Mouse (Mus musculus) hindbrain, embryonic 14.5 days (tissue): Measurements from ENCODE around the gene Ribc2. TPM values are rescaled to one million over a fixed set of nuclear protein-coding genes. Genes with fewer than 3 reads are reported as not detected.

Experiments
- ATAC-seq: fragments of 200-750 bp; cut with Nextera tagmentation; 2 replicates; pipeline ENCODE4 v1.8.0; 2017; ENCODE audit warnings: moderate number of reproducible peaks, mild to moderate bottlenecking, moderate TSS enrichment, moderate library complexity; ENCODE audit not compliant: low FRiP score
- DNase-seq: peaks from one replicate; pipeline ENCODE4 v3.0.0-alpha.2; 2015; ENCODE audit warnings: low spot score
- H3K27ac ChIP-seq: fragments of 300-500 bp; sonication (generic); 2 replicates; pipeline ENCODE4 v1.5.1; 2014; ENCODE audit warnings: mild to moderate bottlenecking, moderate library complexity
- H3K27me3 ChIP-seq: fragments of 300-500 bp; sonication (generic); 2 replicates; pipeline ENCODE4 v1.6.1; 2014; ENCODE audit warnings: mild to moderate bottlenecking, low read length, mixed read lengths; ENCODE audit not compliant: control insufficient read depth, insufficient read depth
- H3K36me3 ChIP-seq: fragments of 300-500 bp; sonication (generic); replicated peaks from 2 replicates; pipeline ENCODE4 v1.6.1; 2014; ENCODE audit not compliant: control insufficient read depth, insufficient read depth
- H3K4me1 ChIP-seq: fragments of 300-500 bp; sonication (generic); replicated peaks from 2 replicates; pipeline ENCODE4 v1.6.1; 2014; ENCODE audit warnings: antibody characterized with exemption, low read length, mixed read lengths; ENCODE audit not compliant: control insufficient read depth, insufficient read depth
- H3K4me2 ChIP-seq: fragments of 300-500 bp; sonication (generic); replicated peaks from 2 replicates; pipeline ENCODE4 v1.6.1; 2014; ENCODE audit warnings: mild to moderate bottlenecking, moderate library complexity
- H3K4me3 ChIP-seq: fragments of 300-500 bp; sonication (generic); replicated peaks from 2 replicates; pipeline ENCODE4 v1.5.1; 2014; ENCODE audit warnings: mild to moderate bottlenecking, low read length
- H3K9ac ChIP-seq: fragments of 300-500 bp; sonication (generic); 2 replicates; pipeline ENCODE4 v1.6.1; 2014
- H3K9me3 ChIP-seq: fragments of 300-500 bp; sonication (generic); 2 replicates; pipeline ENCODE4 v1.6.1; 2016; ENCODE audit warnings: low read length; ENCODE audit not compliant: control insufficient read depth
- WGBS: fragments of 180-500 bp; shearing (Covaris S2); extraction: QIAGEN DNeasy Blood & Tissue Kit; methylation state at CpG from one replicate; pipeline ENCODE4 v1.1.7; 2014; 5-methylcytosine and 5-hydroxymethylcytosine counted together
- polyA plus RNA-seq: library from polyadenylated mRNA; unstranded; fragments of >200 nt; fragmentation: Nextera tagmentation; extraction: Ambion mirVana; gene quantifications from 2 replicates; pipeline ENCODE4 v1.2.1, GENCODE M21; 2014

Gene Ribc2
- polyA plus RNA-seq, 1 experiment from 2014 or later: 1.1 TPM

DNA sequence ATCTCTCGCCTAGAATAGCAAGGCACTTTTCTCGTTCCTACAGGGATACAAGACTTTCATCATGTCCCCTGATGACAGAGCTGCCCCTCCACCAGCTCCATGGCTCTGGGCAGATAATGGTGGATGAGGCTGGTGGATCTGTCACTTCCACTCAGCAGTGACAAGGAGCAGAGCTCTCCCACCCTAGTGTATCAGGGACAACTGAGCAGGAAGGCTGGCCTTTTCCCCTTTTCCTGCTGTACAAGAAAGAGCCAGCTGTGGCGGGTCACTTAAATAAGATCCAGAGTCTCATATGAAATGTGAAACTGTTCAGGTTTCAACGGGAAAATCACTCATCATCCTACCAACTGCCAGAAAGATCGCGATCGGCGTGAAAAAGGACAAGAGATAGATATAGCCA is 41.5 kb downstream of the Ribc2 start:
- no peaks in the 10 kb centered on the region for H3K4me1 ChIP-seq
- H3K9ac ChIP-seq: no peak overlapping the region
- H3K4me3 ChIP-seq: no peak overlapping the region
- no peak overlapping the region for H3K27ac ChIP-seq
- no peaks in the 10 kb centered on the region for H3K9me3 ChIP-seq
- 78% methylated on average over 8 of the region's 8 CpGs for WGBS
- H3K36me3 ChIP-seq: no peaks in the 10 kb centered on the region
- no peak for DNase-seq
- H3K27me3 ChIP-seq: no peaks in the 10 kb centered on the region
- no peak overlapping the region for H3K4me2 ChIP-seq
- no peak for ATAC-seq

DNA sequence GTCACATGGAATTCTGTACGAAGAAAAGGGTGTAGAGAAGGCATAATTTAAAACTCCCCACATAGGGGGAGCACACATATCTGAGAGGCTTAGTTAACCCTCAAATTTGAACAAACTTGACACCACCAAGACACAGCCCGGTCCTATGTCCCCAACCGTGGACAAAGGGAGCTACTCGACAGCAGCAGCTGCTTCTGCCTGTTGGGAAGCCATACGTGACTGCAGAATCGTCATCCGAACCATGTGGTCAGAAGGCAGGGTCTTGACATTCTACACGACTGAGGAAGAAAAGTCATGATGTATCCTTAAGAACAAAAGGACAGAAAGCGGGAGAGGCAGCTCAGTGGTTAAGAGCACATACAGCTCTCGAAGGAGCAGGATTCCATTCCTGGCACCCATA is 42.2 kb downstream of the Ribc2 start:
- Histone ChIP-seq H3K4me2 (no peak overlapping the region), H3K4me3 (no peak overlapping the region)
- WGBS: 86% methylated on average over 10 of the region's 10 CpGs

DNA sequence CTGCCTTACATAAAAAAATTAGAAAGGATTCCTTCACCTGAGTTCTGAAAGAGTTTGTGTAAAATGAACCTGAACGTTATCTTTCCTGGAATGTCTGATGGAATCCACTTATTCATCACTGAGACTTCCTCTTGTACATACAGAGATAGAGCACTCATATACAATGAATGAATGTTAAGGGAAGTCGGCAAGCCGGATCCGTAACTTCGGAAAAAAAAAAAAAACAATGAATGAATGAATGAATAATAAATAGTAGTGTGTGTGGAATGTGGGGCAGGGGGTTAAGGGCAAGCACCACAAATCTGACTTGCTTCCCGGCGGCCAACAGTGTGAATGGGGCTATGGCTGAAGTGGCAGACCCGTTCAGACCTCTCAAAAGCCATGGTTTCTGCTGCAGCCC is 45.7 kb downstream of the Ribc2 start:
- no peak overlapping the region for H3K27ac ChIP-seq

More for the DNA sequence above, 42.2 kb downstream of the Ribc2 start:
- no peak for ATAC-seq
- no peaks in the 10 kb centered on the region for H3K27me3 ChIP-seq
- no peak overlapping the region for H3K9ac ChIP-seq
- no peaks in the 10 kb centered on the region for H3K9me3 ChIP-seq
- H3K27ac ChIP-seq: no peak overlapping the region
- no peak for DNase-seq
- H3K36me3 ChIP-seq: no peaks in the 10 kb centered on the region
- no peaks in the 10 kb centered on the region for H3K4me1 ChIP-seq

DNA sequence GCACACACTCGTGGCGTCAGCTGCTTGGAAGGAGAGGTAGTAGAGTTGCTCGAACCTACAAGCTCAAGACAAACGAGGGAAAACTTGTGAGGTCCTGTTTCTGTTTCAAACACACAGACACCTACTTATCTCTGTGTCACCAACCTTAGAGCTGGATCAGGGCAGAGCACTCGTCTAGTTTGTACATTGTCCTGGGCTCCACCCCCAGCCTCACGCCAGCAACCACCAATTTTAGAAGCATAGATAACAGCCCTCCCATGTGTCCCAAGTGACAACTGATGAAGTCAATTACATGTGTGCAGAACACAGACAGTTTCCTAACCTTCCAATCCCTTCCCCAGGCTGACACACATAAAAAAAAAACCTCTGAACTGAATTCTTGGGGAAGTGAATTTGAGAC is 46.3 kb downstream of the Ribc2 start:
- no peaks in the 10 kb centered on the region for H3K36me3 ChIP-seq
- no peaks in the 10 kb centered on the region for H3K9me3 ChIP-seq
- H3K4me2 ChIP-seq: no peak overlapping the region
- ATAC-seq (no peak), DNase-seq (no peak)
- H3K9ac ChIP-seq: no peak overlapping the region
- WGBS: 75% methylated on average over 6 of the region's 6 CpGs
- H3K27ac ChIP-seq: no peak overlapping the region
- H3K27me3 ChIP-seq: no peaks in the 10 kb centered on the region
- H3K4me3 ChIP-seq: no peak overlapping the region
- H3K4me1 ChIP-seq: no peaks in the 10 kb centered on the region

More for the DNA sequence above, 45.7 kb downstream of the Ribc2 start:
- H3K4me1 ChIP-seq: no peaks in the 10 kb centered on the region
- H3K9ac ChIP-seq: no peak overlapping the region
- 67% methylated on average over 8 of the region's 8 CpGs for WGBS
- no peak for ATAC-seq
- no peak overlapping the region for H3K4me2 ChIP-seq
- H3K27me3 ChIP-seq: no peaks in the 10 kb centered on the region
- no peaks in the 10 kb centered on the region for H3K36me3 ChIP-seq
- H3K9me3 ChIP-seq: no peaks in the 10 kb centered on the region
- DNase-seq: peak; percentile 67
- no peak overlapping the region for H3K4me3 ChIP-seq

DNA sequence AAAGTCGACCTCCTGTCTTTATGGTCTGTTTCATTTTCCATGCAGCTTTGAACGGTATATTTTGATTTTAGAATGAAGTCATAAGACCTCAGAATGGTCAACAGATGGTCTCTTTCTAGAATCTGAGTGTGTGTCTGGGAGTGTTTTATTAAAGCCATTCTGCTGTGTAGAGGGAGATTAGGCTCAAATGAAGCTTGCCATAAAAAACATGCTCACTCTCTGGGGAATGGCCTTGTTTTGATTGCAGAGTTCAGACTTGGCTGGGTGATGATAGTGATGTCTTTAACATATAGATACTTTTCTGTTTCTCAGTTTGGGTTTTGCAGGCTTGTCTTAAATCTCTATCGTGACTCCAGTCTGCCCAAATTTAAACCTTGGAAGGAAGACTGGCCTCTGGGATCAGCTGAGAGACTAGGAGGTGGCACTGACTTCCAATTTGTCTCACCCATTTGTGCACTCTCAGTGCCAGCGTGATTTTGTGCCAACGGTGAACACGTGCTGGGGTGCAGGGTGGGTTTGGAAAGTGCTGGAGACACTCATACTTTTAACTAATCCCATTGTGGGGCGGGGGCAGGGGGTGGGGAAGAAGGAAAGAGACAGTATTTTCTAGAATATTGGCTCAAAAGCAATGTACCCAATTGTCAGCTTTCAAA is 47.8 kb downstream of the Ribc2 start:
- DNase-seq: no peak
- H3K9me3 ChIP-seq: no peaks in the 10 kb centered on the region
- H3K36me3 ChIP-seq: no peaks in the 10 kb centered on the region
- WGBS: 70% methylated on average over 7 of the region's 7 CpGs
- H3K27me3 ChIP-seq: no peaks in the 10 kb centered on the region
- no peaks in the 10 kb centered on the region for H3K4me1 ChIP-seq
- H3K27ac ChIP-seq: no peak overlapping the region
- H3K4me3 ChIP-seq: no peak overlapping the region
- no peak overlapping the region for H3K4me2 ChIP-seq
- no peak for ATAC-seq
- no peak overlapping the region for H3K9ac ChIP-seq

DNA sequence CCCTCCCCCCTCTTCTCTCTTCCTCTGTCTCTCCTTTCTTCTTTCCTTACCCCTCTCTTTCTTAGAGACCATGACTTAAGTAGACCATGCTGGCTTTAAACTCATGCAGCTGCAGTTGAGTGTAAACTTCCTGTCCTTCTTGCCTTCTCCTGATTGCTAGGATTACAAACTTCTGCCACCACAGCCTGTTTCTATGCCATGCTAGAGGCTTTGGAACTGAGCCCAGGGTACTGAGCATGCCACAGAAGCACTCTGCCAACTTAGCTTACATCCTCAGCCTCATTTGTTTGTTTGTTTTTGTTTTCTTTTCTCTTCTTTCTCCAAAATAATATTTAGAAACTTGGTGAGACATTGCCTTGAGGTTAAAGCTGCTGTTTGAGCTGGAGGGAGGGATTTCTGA is 48.5 kb downstream of the Ribc2 start:
- DNase-seq (no peak), ATAC-seq (no peak)
- Histone ChIP-seq H3K4me2 (no peak overlapping the region), H3K27ac (no peak overlapping the region), H3K4me3 (no peak overlapping the region), H3K9ac (no peak overlapping the region), H3K27me3 (no peaks in the 10 kb centered on the region), H3K4me1 (no peaks in the 10 kb centered on the region), H3K36me3 (no peaks in the 10 kb centered on the region), H3K9me3 (no peaks in the 10 kb centered on the region)

DNA sequence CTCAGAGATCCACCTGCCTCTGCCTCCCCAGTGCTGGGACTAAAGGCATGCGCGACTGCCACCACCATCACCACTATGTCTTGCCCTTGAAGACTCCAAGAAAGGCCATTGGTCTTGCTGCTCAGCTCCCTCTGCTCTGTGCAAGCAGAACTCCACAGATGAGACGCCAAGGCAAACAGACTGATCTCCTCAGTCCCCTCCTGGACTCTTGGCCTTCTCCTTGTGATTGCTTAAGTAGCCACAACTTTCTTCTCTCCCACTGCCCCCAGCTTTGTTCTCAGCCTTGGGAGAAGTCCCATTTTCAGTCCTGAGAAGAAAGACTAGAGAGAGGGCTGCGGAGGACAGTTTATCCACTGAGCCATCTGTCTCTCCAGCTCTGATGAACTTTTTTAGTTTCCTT is 50.2 kb downstream of the Ribc2 start:
- Histone ChIP-seq H3K9me3 (no peaks in the 10 kb centered on the region), H3K27ac (no peak overlapping the region), H3K36me3 (no peaks in the 10 kb centered on the region), H3K4me1 (no peaks in the 10 kb centered on the region), H3K27me3 (no peaks in the 10 kb centered on the region), H3K4me3 (no peak overlapping the region), H3K4me2 (no peak overlapping the region), H3K9ac (no peak overlapping the region)
- DNase-seq (no peak), ATAC-seq (no peak)
- WGBS: 90% methylated on average over 4 of the region's 4 CpGs

DNA sequence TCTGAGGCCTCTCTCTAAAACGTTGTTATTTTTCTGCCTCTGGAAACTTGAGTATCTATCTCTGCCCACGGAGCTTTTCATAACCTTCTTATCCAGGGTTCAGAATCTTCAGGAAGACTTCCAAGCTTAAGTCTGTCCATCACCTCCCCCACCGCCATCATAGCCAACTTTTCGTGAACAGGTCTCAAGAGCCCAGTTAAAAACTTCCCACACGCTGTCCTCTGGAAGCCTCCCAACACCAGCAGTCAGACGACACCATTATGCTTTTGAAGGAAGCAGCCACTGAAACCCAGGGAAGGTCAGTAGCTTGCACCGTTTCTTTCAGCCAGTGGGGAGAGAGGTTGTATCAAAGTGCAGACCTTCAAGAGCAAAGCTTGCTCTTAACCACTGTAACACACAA is 55.0 kb downstream of the Ribc2 start:
- Histone ChIP-seq H3K9me3 (no peaks in the 10 kb centered on the region), H3K36me3 (no peaks in the 10 kb centered on the region), H3K9ac (no peak overlapping the region), H3K4me1 (no peaks in the 10 kb centered on the region), H3K27me3 (no peaks in the 10 kb centered on the region), H3K4me3 (no peak overlapping the region), H3K4me2 (no peak overlapping the region), H3K27ac (no peak overlapping the region)
- ATAC-seq (no peak), DNase-seq (no peak)
- WGBS: 71% methylated on average over 7 of the region's 7 CpGs

DNA sequence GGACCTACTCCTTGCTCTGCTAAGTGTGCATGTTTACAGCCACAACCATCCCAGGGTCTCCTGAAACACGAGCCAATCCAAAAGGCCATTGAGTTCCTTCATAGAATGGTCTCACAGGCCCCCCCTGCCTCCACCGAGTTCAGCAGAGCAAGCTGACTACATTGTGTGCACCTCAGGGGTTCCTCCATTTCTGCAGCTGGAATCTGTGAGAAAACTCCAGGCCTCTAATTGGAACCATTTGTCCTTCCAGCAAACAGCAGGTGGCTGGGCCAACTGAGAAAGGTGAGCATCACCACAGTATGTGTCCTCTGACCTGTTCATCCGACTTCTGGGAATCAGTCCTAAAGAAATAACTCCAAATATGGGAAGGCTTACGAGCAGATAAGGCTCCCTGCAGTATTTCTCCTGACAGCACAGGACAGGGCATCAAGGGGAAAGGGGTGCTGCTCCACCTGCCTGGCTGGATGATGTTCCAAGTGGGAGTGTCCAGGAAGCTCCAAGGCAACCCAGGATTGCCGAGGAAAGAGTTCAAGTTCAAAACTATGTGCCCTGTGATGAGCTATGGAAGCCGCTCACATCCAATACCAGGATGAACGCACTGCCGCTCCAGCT is 56.4 kb downstream of the Ribc2 start:
- no peak overlapping the region for H3K27ac ChIP-seq
- H3K36me3 ChIP-seq: no peaks in the 10 kb centered on the region
- H3K27me3 ChIP-seq: no peaks in the 10 kb centered on the region
- H3K4me2 ChIP-seq: no peak overlapping the region
- 54% methylated on average over 8 of the region's 8 CpGs for WGBS
- H3K4me3 ChIP-seq: no peak overlapping the region
- ATAC-seq (no peak), DNase-seq (no peak)
- H3K4me1 ChIP-seq: no peaks in the 10 kb centered on the region
- no peak overlapping the region for H3K9ac ChIP-seq
- H3K9me3 ChIP-seq: no peaks in the 10 kb centered on the region
